Mouse (Mus musculus) midbrain, embryonic 11.5 days (tissue): ENCODE measurements around the gene Sp100. TPM values are rescaled to one million over a fixed set of nuclear protein-coding genes. Genes with fewer than 3 reads are reported as not detected.

Experiments
- ATAC-seq: fragments of 200-750 bp; cut with Nextera tagmentation; 2 replicates; pipeline ENCODE4 v1.8.0; 2017; ENCODE audit warnings: moderate TSS enrichment, moderate library complexity; ENCODE audit not compliant: low FRiP score
- DNase-seq: peaks from one replicate; pipeline ENCODE4 v3.0.0; 2015; ENCODE audit warnings: low spot score; ENCODE audit errors: missing footprints
- H3K27ac ChIP-seq: fragments of 300-500 bp; sonication (generic); 2 replicates; pipeline ENCODE4 v1.5.1; 2014; ENCODE audit warnings: low read depth, low read length
- H3K27me3 ChIP-seq: fragments of 300-500 bp; sonication (generic); 2 replicates; pipeline ENCODE4 v1.6.1; 2014; ENCODE audit warnings: mild to moderate bottlenecking, low read length, moderate library complexity, mixed read lengths; ENCODE audit not compliant: control insufficient read depth, insufficient read depth
- H3K36me3 ChIP-seq: fragments of 300-500 bp; sonication (generic); 2 replicates; pipeline ENCODE4 v1.6.1; 2014; ENCODE audit warnings: mild to moderate bottlenecking, low read length, moderate library complexity, mixed read lengths; ENCODE audit not compliant: control insufficient read depth, insufficient read depth
- H3K4me1 ChIP-seq: fragments of 300-500 bp; sonication (generic); 2 replicates; pipeline ENCODE4 v1.6.1; 2014; ENCODE audit warnings: low read length; ENCODE audit not compliant: control insufficient read depth, insufficient read depth
- H3K4me2 ChIP-seq: fragments of 300-500 bp; sonication (generic); 2 replicates; pipeline ENCODE4 v1.6.1; 2014; ENCODE audit warnings: mild to moderate bottlenecking, moderate library complexity
- H3K4me3 ChIP-seq: fragments of 300-500 bp; sonication (generic); 2 replicates; pipeline ENCODE4 v1.5.1; 2014; ENCODE audit warnings: low read depth, low read length
- H3K9ac ChIP-seq: fragments of 300-500 bp; sonication (generic); 2 replicates; pipeline ENCODE4 v1.6.1; 2014; ENCODE audit warnings: low read length
- H3K9me3 ChIP-seq: fragments of 300-500 bp; sonication (generic); 2 replicates; pipeline ENCODE4 v1.6.1; 2016; ENCODE audit warnings: low read length; ENCODE audit not compliant: control insufficient read depth
- WGBS: fragments of 180-500 bp; shearing (Covaris S2); extraction: QIAGEN DNeasy Blood & Tissue Kit; methylation state at CpG from one replicate; pipeline ENCODE4 v1.1.7; 2014; 5-methylcytosine and 5-hydroxymethylcytosine counted together
- polyA plus RNA-seq: library from polyadenylated mRNA; unstranded; fragments of >200 nt; fragmentation: Nextera tagmentation; extraction: Ambion mirVana; gene quantifications from 2 replicates; pipeline ENCODE4 v1.2.1, GENCODE M21; 2014

Gene Sp100
- polyA plus RNA-seq, 1 experiment from 2014 or later: 0.74 TPM

- Histone ChIP-seq H3K27ac (no peak overlapping the region), H3K9me3 (no peaks in the 10 kb centered on the region), H3K36me3 (no peaks in the 10 kb centered on the region), H3K4me3 (no peak overlapping the region), H3K4me2 (no peak overlapping the region), H3K4me1 (peaks cover 9% of the 10 kb centered on the region; the same call in 1 of the 2 replicates), H3K9ac (no peak overlapping the region), H3K27me3 (no peaks in the 10 kb centered on the region; the same call in 1 of the 2 replicates)
- 94% methylated on average over 4 of the region's 4 CpGs for WGBS
- no peak for ATAC-seq
- DNase-seq: no peak
Measured at GRCm38 (mm10) chr1:85739000-85739399, 89.2 kb downstream of the Sp100 start.

GRCm38 (mm10) chr1:85739819-85740218 lies 90.0 kb downstream of the Sp100 start:
- H3K9ac ChIP-seq: no peak overlapping the region
- H3K4me2 ChIP-seq: no peak overlapping the region
- H3K4me3 ChIP-seq: no peak overlapping the region
- H3K4me1 ChIP-seq: peaks cover 9% of the 10 kb centered on the region; the same call in 1 of the 2 replicates
- H3K9me3 ChIP-seq: no peaks in the 10 kb centered on the region
- DNase-seq: no peak
- no peak overlapping the region for H3K27ac ChIP-seq
- ATAC-seq: no peak
- H3K36me3 ChIP-seq: no peaks in the 10 kb centered on the region
- H3K27me3 ChIP-seq: no peaks in the 10 kb centered on the region; the same call in 1 of the 2 replicates

- no peak for DNase-seq
- H3K4me2 ChIP-seq: no peak overlapping the region
- WGBS: 85% methylated on average over 6 of the region's 6 CpGs
- H3K27ac ChIP-seq: no peak overlapping the region
- no peak overlapping the region for H3K9ac ChIP-seq
- no peak for ATAC-seq
- peaks cover 9% of the 10 kb centered on the region; the same call in 1 of the 2 replicates for H3K4me1 ChIP-seq
- no peaks in the 10 kb centered on the region; the same call in 1 of the 2 replicates for H3K27me3 ChIP-seq
- H3K9me3 ChIP-seq: no peaks in the 10 kb centered on the region
- no peak overlapping the region for H3K4me3 ChIP-seq
- no peaks in the 10 kb centered on the region for H3K36me3 ChIP-seq
Measured at GRCm38 (mm10) chr1:85740923-85741322, 91.1 kb downstream of the Sp100 start.

- Histone ChIP-seq H3K27ac (peak overlapping the region; percentile 30; the same call in 1 of the 2 replicates), H3K27me3 (no peaks in the 10 kb centered on the region; the same call in 1 of the 2 replicates), H3K9ac (no peak overlapping the region), H3K4me3 (no peak overlapping the region), H3K4me2 (no peak overlapping the region), H3K9me3 (no peaks in the 10 kb centered on the region), H3K36me3 (no peaks in the 10 kb centered on the region), H3K4me1 (peaks cover 6% of the 10 kb centered on the region; the same call in 1 of the 2 replicates)
- DNase-seq: peak; percentile 86
- WGBS: 43% methylated on average over 5 of the region's 5 CpGs
- ATAC-seq: no peak
Measured at GRCm38 (mm10) chr1:85742333-85742732, 92.5 kb downstream of the Sp100 start.

GRCm38 (mm10) chr1:85742916-85743505 lies 93.2 kb downstream of the Sp100 start:
- Histone ChIP-seq H3K27ac (peak overlapping the region; percentile 54; the same call in 1 of the 2 replicates), H3K4me3 (no peak overlapping the region), H3K4me2 (no peak overlapping the region), H3K9ac (no peak overlapping the region), H3K4me1 (peaks cover 6% of the 10 kb centered on the region; the same call in 1 of the 2 replicates), H3K9me3 (no peaks in the 10 kb centered on the region), H3K36me3 (no peaks in the 10 kb centered on the region), H3K27me3 (no peaks in the 10 kb centered on the region; the same call in 1 of the 2 replicates)
- DNase-seq (peak; percentile 88), ATAC-seq (peak; percentile 93)
- WGBS: 13% methylated on average over 2 of the region's 2 CpGs

- Histone ChIP-seq H3K36me3 (no peaks in the 10 kb centered on the region), H3K4me1 (peaks cover 6% of the 10 kb centered on the region; the same call in 1 of the 2 replicates), H3K9me3 (no peaks in the 10 kb centered on the region), H3K4me3 (no peak overlapping the region), H3K4me2 (no peak overlapping the region), H3K9ac (no peak overlapping the region), H3K27ac (no peak overlapping the region), H3K27me3 (no peaks in the 10 kb centered on the region; the same call in 1 of the 2 replicates)
- ATAC-seq (no peak), DNase-seq (no peak)
- 91% methylated on average over 3 of the region's 3 CpGs for WGBS
Measured at GRCm38 (mm10) chr1:85744539-85744938, 94.8 kb downstream of the Sp100 start.

- Histone ChIP-seq H3K27me3 (no peaks in the 10 kb centered on the region; the same call in 1 of the 2 replicates), H3K4me1 (peaks cover 12% of the 10 kb centered on the region; the same call in 1 of the 2 replicates), H3K9ac (no peak overlapping the region), H3K4me3 (no peak overlapping the region), H3K9me3 (no peaks in the 10 kb centered on the region), H3K36me3 (no peaks in the 10 kb centered on the region), H3K27ac (no peak overlapping the region), H3K4me2 (no peak overlapping the region)
- DNase-seq (no peak), ATAC-seq (no peak)
- 90% methylated on average over 5 of the region's 5 CpGs for WGBS
Measured at GRCm38 (mm10) chr1:85746511-85746910, 96.7 kb downstream of the Sp100 start.

- Histone ChIP-seq H3K4me1 (peaks cover 8% of the 10 kb centered on the region; the same call in 1 of the 2 replicates), H3K27ac (no peak overlapping the region), H3K4me3 (no peak overlapping the region), H3K9ac (no peak overlapping the region), H3K9me3 (no peaks in the 10 kb centered on the region), H3K4me2 (no peak overlapping the region), H3K36me3 (no peaks in the 10 kb centered on the region), H3K27me3 (no peaks in the 10 kb centered on the region)
- WGBS: 85% methylated on average over 2 of the region's 2 CpGs
- DNase-seq (no peak), ATAC-seq (no peak)
Measured at GRCm38 (mm10) chr1:85749829-85750228, 100.0 kb downstream of the Sp100 start.

GRCm38 (mm10) chr1:85750650-85751049 lies 100.9 kb downstream of the Sp100 start:
- Histone ChIP-seq H3K27ac (no peak overlapping the region), H3K4me1 (peaks cover 8% of the 10 kb centered on the region; the same call in 1 of the 2 replicates), H3K4me2 (no peak overlapping the region), H3K9me3 (no peaks in the 10 kb centered on the region), H3K9ac (no peak overlapping the region), H3K4me3 (no peak overlapping the region), H3K36me3 (no peaks in the 10 kb centered on the region), H3K27me3 (no peaks in the 10 kb centered on the region)
- DNase-seq (peak; percentile 44), ATAC-seq (peak; percentile 14; the same call in 1 of the 2 replicates)
- WGBS: 83% methylated on average over 4 of the region's 4 CpGs
